Mouse (Mus musculus) cerebellum, adult 11-12 months (tissue): ENCODE results near the gene Tpcn1.

Experiments
- DNase-seq: peaks from one replicate; pipeline ENCODE4 v3.0.0; 2022

The Tpcn1 gene

GRCm38 (mm10) chr5:120609246-120609775 is 20.8 kb upstream of the Tpcn1 start:
- DNase-seq, result peak; percentile 72

GRCm38 (mm10) chr5:120607335-120607734 is 18.9 kb upstream of the Tpcn1 start:
- DNase-seq, result no peak

GRCm38 (mm10) chr5:120606590-120607200 is 18.2 kb upstream of the Tpcn1 start:
- peak; percentile 60 for DNase-seq

DNA sequence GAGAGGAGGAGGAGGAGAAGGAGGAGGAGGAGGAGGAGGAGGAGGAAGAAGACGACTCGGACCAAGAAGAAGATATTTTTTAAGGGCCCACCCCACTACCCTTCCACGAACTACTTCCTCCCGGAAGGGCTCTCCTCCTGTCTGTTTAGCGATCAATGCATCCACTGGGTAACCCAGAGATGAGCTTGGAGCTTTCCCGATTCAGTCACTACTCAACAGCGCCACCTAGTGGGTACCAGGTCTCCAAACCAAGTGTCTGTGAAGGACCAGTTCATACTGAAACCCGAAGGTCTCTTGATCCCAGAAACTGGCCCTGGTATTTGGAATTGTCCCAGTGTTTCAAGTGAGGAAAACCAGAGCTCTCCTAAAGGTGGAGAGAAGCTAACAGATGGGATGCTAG is 17.2 kb upstream of the Tpcn1 start:
- DNase-seq, result peak; percentile 90

DNA sequence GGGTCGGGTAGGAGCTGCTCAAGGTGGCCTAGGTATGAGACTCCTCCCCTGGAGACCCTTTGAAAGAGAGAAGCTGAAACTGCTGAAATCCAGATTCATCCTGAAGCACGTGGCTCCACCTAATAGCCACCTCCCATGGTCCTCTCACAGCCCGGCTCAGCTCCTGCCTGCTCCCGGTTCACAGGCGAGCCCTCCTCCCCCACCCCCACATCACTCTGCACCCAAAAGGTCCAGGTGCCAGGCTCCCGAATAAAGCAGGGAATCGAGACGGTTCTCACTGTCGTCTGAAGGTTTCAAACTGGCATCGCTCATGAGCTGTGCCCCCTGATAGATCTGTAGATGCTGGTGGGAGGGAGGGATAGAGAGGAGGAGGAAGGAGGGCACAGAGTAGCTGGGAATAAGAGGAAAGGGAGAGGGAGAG is 16.8 kb upstream of the Tpcn1 start:
- DNase-seq, result peak; percentile 68

DNA sequence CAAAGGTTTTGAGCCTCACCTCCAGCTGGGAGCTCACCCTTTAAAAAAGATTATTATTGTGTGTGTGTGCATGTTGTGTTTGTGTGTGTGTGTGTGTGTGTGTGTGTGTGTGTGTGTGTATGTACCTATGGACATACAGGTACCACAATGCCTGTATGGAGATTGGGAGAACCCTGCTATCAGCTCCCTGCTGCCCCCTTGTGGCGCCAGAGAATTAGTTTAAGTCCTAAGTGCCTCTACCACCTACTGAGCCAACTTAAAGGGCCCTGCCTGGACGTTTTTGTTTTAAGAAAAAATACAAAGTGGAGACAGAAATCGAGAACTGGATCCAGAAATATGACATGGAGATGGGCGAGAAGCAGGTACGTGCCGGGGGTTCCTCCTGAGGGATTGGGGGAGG is 16.4 kb upstream of the Tpcn1 start:
- DNase-seq, result peak; percentile 86

DNA sequence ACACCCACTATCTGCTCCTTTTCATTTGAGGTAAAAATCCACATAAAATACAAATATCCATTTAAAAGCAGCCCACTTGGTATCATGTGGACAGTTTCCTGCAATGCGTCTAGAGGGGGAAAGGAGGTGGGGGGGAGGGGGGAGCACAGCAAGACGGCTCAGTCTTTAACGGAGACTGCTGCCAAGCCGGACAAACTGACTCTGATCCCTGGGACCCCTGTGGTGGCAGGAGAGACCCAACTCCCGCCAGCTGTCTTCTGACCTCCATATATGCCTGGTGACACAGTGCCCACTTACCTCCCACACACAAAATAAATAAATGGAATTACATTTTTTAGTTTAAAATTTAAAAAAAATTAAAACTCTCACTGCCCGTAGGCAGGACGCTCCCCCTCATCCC is 15.0 kb upstream of the Tpcn1 start:
- no peak for DNase-seq

- peak; percentile 80 for DNase-seq
Measured at GRCm38 (mm10) chr5:120602210-120602609, 13.7 kb upstream of the Tpcn1 start.

DNA sequence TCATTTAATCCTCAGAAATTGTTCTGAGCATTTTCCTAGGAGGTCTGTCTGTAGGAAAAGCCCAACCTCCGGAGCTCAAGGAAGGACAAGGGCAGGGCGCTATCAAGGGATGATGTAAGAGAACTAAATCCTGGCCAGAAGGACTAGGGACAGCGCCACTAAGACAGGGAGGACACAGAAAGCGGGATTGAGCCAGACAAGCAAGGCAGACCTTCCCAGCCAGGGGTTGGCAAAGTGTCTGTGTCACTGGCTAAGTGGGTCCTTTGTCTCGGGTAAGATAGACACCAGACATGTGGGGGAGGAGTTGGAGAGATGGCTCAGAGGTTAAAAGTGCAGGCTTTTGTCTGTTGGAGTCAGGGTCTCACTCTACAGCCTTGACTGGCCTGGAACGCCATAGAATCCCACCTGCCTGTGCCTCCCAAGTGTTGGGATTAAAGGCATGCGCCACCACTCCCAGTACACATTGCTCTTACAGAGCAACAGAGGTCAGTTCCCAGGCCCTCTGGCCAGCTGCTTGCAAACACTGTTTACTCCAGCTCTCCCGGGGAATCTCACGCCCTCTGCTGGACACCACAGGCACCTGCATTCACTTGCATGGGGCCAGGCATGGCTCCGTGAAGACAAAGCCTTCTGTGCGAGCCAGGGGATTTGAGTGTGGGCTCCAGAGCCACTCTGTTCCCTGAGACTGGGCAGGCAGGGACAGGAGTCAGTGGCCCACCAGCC is 12.6 kb upstream of the Tpcn1 start:
- no peak for DNase-seq

GRCm38 (mm10) chr5:120599625-120600024 is 11.2 kb upstream of the Tpcn1 start:
- no peak for DNase-seq

DNA sequence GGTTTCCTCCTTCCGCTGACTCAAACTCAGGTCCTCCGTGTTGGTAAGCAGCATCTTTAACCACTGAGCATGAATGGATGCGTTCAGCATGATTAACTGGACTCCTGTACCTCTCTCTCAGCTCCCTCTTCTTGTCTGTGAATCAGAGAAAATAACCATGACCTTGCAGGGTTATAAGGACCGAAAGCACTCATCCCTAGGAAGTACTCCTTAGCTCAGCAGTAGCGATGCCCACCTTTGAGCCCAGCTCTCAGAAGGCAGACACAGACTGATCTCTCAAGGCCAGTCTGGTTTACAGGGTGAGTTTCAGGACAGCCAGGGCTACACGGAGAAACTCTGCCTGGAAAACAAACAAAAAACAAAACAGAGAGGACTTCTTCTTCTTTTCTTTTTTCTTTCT is 6.0 kb upstream of the Tpcn1 start:
- DNase-seq, result no peak

DNA sequence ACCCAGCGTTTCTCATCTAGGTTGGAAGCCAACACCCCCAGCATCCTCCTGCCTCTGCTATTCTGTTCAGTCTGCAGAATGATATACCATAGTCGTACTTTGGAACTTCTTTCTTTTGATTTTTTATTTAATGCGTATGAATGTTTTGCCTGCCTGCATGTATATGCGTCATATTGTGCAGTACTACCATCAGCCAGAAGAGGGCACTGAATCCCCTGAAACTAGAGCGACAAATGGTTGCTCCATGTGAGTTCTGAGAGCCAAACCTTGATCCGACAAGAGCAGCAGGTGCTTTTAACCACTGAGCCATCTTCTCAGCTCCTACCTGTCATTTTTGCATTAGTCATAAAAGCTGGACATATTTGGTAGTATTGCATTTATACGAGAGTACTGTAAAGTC is 3.7 kb upstream of the Tpcn1 start:
- DNase-seq, result no peak

- no peak for DNase-seq
Measured at GRCm38 (mm10) chr5:120590356-120591010, 2.0 kb upstream of the Tpcn1 start.

DNA sequence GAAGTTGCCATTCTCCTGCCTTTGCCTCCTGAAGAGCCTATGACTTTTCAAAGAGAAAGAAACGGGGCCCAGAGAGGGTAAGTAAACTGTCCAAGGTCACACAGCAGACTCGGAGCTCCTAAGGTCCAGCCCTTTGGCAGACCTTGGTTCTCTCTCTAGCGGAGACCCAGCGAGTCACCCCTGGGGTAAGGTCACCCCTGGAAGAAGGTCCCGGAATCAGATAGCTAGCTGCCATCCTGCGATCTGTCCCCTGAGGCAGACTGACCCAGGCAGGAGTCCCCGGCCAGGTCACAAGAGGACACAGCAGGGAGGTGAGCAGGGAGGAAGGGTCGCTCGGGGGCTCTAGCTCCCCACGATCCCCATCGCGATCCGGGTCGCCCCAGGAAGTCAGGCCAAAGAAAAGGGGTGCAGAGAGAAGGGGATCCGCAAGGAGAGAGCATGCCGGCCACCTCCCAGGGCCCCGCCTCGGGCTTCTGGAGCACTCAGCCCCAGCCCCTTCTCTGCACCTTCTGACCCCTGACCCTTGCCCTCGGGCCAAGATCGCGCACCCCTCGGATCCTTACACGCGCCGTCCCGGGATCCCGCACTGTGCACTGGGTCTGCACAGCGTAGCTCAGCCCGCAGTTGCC is 419 bp downstream of the Tpcn1 start:
- no peak for DNase-seq

GRCm38 (mm10) chr5:120587616-120587926 is 902 bp downstream of the Tpcn1 start:
- DNase-seq, result no peak

DNA sequence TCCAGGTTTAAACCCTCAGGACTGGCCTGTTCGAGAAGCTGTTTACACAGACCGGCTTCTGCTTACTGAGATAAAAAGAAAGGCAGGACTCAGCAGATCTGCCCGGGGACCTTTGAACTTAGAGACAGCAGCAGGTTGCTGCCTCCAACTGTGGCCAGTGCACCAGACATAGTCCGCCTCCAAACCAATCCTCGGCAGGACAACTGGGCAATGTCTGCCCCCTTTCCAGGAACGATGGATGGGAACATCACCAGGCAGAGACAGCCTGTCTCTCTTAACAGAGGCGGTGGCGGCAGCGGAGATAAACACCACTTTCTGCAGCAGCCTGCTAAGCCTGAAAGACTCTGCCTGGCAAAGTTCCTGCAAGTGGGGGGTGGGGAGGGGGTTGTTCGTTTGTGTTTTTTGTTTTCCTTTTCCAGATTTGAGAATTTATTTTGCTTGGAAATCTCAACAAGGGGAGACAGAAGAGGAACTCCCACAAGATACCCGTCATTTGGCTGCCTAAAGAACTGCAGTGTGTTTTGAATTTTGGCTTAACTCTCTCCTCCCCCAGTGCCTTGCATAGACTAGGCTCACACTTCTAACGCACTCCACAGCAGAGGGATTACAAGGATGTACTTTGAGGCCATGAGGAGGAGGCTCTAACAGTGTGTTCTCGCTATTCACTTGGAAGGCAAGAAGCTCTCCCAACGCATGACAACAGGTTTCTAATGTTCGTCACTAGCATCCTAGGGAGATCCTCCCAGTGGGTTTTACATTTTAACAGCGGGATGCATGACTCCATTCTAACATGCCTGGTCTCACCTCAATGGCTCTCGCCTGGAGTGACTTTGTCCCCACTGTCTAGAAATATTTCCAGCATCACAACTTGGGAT is 1.5 kb downstream of the Tpcn1 start:
- DNase-seq, result no peak

GRCm38 (mm10) chr5:120584968-120585367 is 3.5 kb downstream of the Tpcn1 start:
- DNase-seq, result no peak

GRCm38 (mm10) chr5:120583511-120583910 is 5.0 kb downstream of the Tpcn1 start:
- DNase-seq, result no peak

DNA sequence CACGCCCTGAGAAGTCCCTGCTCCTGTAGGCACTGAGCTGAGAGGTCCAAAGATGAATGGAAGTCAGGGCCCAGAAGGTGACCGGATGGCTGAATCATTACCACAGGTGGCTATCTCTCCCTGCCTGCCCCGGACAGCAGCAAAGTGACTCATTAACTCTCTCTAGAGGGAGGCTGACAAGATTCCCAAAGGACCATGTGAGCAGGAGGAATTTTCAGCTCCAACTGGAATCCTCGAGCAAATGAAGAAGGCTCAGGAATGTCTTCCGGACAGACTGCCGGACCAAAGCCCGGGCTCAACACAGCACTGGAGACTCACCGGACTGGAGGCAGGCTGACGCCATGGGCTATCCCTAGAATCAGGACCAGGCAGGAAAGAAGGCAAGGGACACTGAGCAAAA is 6.5 kb downstream of the Tpcn1 start:
- DNase-seq, result no peak

- peak; percentile 79 for DNase-seq
Measured at GRCm38 (mm10) chr5:120579898-120580626, 8.4 kb downstream of the Tpcn1 start.

DNA sequence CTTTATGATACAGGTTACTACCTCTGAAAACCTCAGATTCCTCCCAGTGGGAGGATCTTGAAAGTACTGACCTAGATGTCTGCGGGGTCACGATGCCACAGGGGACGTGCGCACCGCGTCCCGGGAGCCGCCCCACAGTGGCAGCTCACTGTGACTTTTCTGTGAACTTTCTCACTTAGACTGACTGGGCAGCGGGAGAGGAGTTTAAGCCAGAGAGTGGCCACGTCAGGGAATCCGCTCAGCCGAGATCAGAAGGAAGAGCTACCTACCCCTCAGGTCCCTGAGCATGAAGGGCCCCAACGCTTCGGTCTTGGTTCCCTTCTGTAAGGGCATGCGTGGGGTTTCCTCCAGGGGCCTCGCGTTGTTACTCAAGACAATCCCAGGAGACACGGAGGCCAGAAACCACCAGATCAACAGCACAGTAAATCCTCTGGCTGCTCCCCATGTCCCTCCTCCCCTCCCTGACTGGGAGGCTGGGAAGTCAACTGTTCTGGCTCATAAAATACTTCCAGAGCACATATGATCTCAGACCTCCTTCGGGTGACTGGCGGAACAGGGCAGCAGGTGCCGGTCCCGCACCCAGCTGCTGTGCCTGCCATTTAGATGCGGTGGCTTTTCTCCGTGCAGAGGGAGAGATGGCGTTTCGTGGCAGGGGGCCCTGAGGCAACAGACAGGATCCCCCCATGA is 9.1 kb downstream of the Tpcn1 start:
- DNase-seq, result peak; percentile 79
